In genomic region chr6:37035681-37036080, GRCm38 (mm10) we compare ENCODE assay signal across 18 mouse cellular contexts.
"Had no signal": no experiment of that assay in that cellular context is flagged by ENCODE, and none has a peak within 500 bp of the region (broad histone marks: within the 10 kb centered on the region; RNA-seq: fewer than 3 reads in every experiment).

No protein-coding gene starts in this region.

- H3K4me3 ChIP-seq: limb, embryonic 12.5 days; liver, embryonic 13.5 days; lung, embryonic 15.5 days; megakaryocyte, embryonic 14.5 days; myocyte; stomach, embryonic 15.5 days had no signal

- H3K9me3 ChIP-seq: limb, embryonic 12.5 days; liver, embryonic 13.5 days; lung, embryonic 15.5 days; megakaryocyte, embryonic 14.5 days; stomach, embryonic 15.5 days had no signal

- H3K27me3 ChIP-seq: limb, embryonic 12.5 days; liver, embryonic 13.5 days; lung, embryonic 15.5 days; stomach, embryonic 15.5 days had no signal

- ATAC-seq: liver, postnatal 0 days had no signal

- DNase-seq: kidney, adult 18-20 months; kidney, postnatal 36 days; layer of hippocampus, adult 9-11 months; layer of hippocampus, postnatal 36 days; liver; liver, embryonic 13.5 days; liver, postnatal 0 days; lung, postnatal 14 days; retina, postnatal 1 day; thymus, adult 2 months; thymus, postnatal 25 days had no signal

- H3K4me2 ChIP-seq: limb, embryonic 12.5 days; liver, embryonic 13.5 days; lung, embryonic 15.5 days; stomach, embryonic 15.5 days had no signal

- H3K27ac ChIP-seq: kidney, postnatal 0 days; limb, embryonic 12.5 days; liver, embryonic 13.5 days; lung, embryonic 15.5 days; macrophage had no signal

- H3K36me3 ChIP-seq: limb, embryonic 12.5 days; liver, embryonic 13.5 days; lung, embryonic 15.5 days; stomach, embryonic 15.5 days had no signal

- H3K9ac ChIP-seq: limb, embryonic 12.5 days; liver, embryonic 13.5 days; liver, postnatal 0 days; lung, embryonic 15.5 days; stomach, embryonic 15.5 days had no signal

- H3K4me1 ChIP-seq: limb, embryonic 12.5 days; liver, embryonic 13.5 days had no signal
